Mouse (Mus musculus): Measurements from ENCODE around the gene Tssc4.
A peak's percentile ranks its signal among the peaks of the same experiment; 100 is the strongest.

Tssc4 gene

GRCm38 (mm10) chr7:143068316-143068881 is 650 bp upstream of the Tssc4 start:
- DNase-seq (ENCODE audit: low read depth, low spot score): no peak

GRCm38 (mm10) chr7:143069751-143070400 is 827 bp downstream of the Tssc4 start:
- DNase-seq (ENCODE audit: low read depth, low spot score): no peak

- DNase-seq (ENCODE audit: low read depth, low spot score): no peak
Observed at GRCm38 (mm10) chr7:143070506-143071070, 1.5 kb downstream of the Tssc4 start.

- DNase-seq (ENCODE audit: low read depth, low spot score): no peak
Observed at GRCm38 (mm10) chr7:143072605-143073004, 3.6 kb downstream of the Tssc4 start.

DNA sequence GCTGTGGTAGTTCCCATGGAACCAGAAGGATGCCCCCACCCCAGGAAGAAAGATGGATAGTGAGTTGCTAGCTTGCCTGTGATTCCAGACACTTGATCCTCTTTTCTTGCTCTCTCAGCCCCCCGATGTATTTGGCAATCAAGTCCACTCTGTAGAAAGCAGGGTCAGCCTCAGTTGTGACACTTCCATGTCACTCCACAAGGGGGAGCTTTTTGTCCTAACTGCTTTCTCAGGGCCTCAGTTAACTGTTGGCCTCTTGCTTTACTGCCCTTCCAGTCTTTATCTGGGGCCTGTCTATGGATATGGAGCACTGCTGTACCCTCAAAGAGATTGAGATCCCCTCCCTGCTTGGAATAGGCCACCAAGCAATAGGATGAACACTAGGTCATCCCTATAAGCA is 4.0 kb downstream of the Tssc4 start:
- peak; percentile 46 for DNase-seq (ENCODE audit: low read depth, low spot score)

DNA sequence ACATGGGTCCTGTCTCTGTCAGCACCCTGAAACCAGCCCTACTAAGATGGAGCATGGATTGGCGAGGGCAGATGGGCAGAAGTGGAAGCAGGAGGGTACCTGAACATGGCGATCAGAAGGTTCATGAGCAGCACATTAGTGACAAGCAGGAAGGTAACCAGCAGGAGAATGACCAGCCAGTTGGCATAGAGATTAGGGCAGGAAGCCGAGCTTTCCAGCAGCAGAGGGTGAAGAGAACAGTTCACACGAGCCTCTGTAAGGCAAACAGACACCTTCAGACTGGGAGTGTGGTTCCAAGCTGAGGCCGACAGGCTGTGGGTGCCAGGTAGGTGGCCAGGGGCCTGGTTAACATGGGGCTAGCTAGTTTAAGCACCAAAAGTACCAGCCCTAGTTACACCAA is 6.3 kb downstream of the Tssc4 start:
- DNase-seq (ENCODE audit: low read depth, low spot score): no peak

DNA sequence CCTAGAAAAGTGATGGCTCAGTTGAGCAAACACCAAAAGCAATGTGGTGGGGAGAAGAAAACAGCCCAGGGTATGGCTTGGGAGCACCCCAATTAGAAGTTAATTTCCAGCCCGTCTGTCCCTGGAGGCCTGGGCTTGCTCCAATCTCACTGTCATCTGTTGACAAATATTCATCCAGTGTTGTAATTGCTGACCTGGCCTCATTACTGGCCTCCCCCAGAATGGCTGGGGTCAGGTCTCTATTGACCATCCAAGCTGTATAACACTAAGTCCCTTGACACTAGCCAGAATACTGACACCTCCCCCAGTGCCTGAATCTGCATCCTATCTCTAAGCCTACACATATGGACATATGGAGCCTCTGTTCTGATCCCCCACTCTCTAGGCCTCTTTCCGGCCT is 8.3 kb downstream of the Tssc4 start:
- DNase-seq (ENCODE audit: low read depth, low spot score): no peak

DNA sequence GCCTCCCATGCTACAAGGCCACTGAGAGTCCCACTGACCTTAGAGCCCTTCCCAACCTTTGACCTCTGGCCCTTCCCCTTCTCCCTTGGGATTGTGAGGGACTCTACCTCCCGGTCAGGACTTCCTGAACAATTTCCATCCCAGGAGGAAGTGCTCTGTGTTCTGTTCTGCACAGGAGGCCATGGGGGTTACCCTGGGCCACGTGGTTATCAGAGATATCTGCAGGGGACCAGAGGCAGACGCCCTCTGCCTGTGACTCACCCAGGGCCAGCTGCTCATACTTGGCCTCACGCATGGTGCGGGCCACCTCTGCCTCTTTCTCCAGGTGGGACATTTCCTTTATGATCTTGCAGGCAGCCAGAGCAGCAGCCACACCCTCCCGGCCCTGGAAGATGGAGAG is 13.0 kb downstream of the Tssc4 start:
- DNase-seq (ENCODE audit: low read depth, low spot score): no peak

- DNase-seq (ENCODE audit: low read depth, low spot score): no peak
Observed at GRCm38 (mm10) chr7:143083708-143084107, 14.7 kb downstream of the Tssc4 start.

DNA sequence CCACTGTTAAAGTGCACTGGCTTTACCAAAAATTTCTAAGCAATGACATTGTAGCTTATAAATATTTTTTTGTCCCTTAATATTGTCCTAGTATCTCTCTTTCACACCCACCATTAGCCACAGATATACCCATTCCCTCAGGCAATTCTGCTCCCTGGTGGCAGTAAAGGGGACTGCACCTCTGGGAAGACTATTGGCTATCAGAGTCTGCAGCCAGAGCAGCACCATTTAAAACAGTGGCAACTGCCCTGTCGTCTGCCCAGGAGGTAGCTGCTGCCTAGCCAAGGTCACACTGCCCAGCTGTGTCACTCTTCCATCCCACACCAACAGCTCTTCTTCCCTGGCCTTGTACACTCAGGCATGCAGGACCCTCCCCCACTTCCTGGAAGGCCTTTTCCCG is 17.3 kb downstream of the Tssc4 start:
- peak; percentile 54 for DNase-seq (ENCODE audit: low read depth, low spot score)

DNA sequence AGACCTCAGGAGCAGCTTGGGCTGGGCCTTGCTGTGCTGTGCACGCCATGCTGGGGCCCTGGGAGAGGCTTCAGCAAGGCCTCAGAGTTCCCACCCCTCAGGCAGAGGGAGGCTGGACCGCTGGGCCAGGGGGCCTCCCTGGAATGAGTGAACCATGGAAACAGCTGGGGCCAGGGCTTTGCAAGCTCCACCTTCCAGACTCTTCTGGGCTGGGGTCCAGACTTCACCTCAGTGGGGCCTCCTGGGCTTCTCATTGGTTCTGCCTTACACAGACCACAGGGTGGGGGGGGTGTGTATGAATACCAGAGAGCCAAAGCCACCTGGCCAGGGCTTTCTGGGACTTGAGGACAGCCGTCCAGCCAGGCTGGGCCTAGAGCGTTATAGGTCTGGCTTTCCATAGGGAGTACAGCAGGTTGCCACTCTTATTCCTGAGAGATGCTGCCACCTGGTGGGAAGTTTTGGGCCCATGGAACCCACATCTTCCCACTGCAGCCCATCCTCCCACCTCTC is 18.1 kb downstream of the Tssc4 start:
- DNase-seq (ENCODE audit: low read depth, low spot score): no peak

- DNase-seq (ENCODE audit: low read depth, low spot score): no peak
Observed at GRCm38 (mm10) chr7:143093847-143094246, 24.8 kb downstream of the Tssc4 start.

- peak; percentile 41 for DNase-seq (ENCODE audit: low read depth, low spot score)
Observed at GRCm38 (mm10) chr7:143094592-143095553, 25.8 kb downstream of the Tssc4 start, which contains the start of gene Trpm5. Gene Trpm5, minus strand, starts transcription at chr7:143094642.

- no peak for DNase-seq (ENCODE audit: low read depth, low spot score)
Observed at GRCm38 (mm10) chr7:143095554-143095907, 26.5 kb downstream of the Tssc4 start.

GRCm38 (mm10) chr7:143100759-143101158 is 31.7 kb downstream of the Tssc4 start:
- no peak for DNase-seq (ENCODE audit: low read depth, low spot score)

- no peak for DNase-seq (ENCODE audit: low read depth, low spot score)
Observed at GRCm38 (mm10) chr7:143105258-143105897, 36.3 kb downstream of the Tssc4 start.

GRCm38 (mm10) chr7:143106062-143106461 is 37.0 kb downstream of the Tssc4 start, which contains the start of gene Kcnq1:
Gene Kcnq1, plus strand, starts transcription at chr7:143106362.
- DNase-seq (ENCODE audit: low read depth, low spot score): no peak

- DNase-seq (ENCODE audit: low read depth, low spot score): peak; percentile 31
Observed at GRCm38 (mm10) chr7:143106672-143107465, 37.8 kb downstream of the Tssc4 start.

GRCm38 (mm10) chr7:143108200-143108599 is 39.2 kb downstream of the Tssc4 start:
- no peak for DNase-seq (ENCODE audit: low read depth, low spot score)

DNA sequence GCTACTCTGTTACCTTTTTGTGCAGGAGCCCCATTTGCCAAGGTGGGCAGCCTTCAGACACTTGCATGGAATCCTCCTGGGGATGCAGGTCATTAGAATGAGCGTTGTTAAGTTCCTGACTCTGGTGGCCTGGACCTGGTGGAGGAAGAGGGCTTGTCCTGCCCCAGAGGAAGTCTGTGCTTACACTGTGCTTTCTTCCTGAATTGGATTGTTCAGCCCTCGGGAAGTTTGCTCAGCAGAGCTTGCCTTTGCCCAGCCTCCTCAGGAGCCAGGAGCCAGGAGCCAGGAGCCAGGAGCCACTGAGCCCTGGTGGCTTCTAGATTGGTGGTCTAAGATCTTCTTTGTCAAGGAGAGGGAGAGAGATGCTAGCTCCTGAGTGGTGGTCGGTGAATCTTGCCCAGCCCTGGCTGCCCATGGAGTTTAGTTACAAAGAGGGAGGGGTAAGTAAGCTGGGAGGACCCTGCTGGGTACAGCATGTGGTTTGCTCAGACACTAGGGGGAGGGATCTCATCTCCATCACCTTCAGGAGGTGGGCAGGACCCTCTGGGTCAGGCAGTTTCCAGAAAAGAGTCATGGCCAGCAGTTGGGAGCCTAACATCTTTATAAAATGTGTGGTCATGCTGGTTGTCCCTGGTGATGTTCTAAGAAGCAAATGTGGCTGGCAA is 40.1 kb downstream of the Tssc4 start:
- no peak for DNase-seq (ENCODE audit: low read depth, low spot score)

Measured in CD4-positive helper T cell, adult 2 months (primary cell).